Mouse (Mus musculus) ES-Bruce4 (cell line): ENCODE measurements around the gene Slc7a10.

Experiments used
- CTCF ChIP-seq: IDR thresholded peaks from one replicate; pipeline ENCODE4 v1.8.1; 2011; ENCODE audit warnings: low read depth, low read length
- EP300 ChIP-seq: IDR thresholded peaks from 2 replicates; pipeline ENCODE4 v1.6.1; 2011; ENCODE audit warnings: low read depth, low read length; ENCODE audit not compliant: insufficient read depth
- POLR2A ChIP-seq: IDR thresholded peaks from one replicate; pipeline ENCODE4 v1.8.1; 2011; ENCODE audit warnings: low read length; ENCODE audit not compliant: insufficient read depth

DNA sequence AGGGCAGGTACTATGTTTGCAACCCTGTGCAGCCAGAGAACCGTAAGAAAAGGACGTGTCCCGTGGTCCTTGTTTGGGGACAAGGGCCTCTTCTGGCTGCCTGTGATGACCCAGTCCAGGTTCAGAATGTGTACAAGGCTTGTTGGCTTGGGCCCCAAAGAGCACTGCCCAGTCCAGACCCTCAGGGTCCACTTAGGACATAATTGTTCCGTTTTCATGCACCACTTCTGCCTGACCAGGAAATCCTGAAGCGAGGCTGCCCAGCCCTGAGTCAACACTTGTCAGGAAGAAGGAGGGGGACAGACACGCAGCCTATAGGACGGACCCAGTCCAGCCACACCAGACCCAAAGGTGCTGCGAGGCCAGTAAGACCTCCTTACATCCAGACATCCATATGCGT, 41.1 kb upstream of the Slc7a10 start:
- TF ChIP-seq CTCF = no peak
- TF ChIP-seq EP300 = no peak
- no peak for TF ChIP-seq POLR2A
